Comparison of ENCODE assay signal across 21 mouse cellular contexts in the genomic region with DNA sequence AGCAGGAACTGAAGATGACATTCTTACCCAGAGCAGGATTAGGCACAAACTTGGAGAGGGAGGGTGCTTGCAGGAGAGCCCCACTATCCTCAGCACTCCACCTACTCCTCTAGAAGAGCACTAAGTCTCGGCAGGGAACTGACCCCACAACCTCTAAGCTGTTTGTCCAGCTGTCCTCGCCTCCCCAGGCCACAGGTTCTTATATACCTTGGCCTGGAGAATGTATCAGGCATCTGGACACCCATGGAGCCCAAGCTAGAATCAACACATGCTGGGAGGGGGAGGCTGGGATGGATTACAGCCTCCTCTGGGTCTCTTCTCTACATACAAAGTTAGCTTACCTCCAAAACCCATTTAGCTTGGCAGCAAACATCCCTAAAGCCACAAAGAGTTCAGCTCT. TPM values are rescaled to one million over a fixed set of nuclear protein-coding genes. Genes with fewer than 3 reads are reported as not detected.
"Had no signal": no experiment of that assay in that cellular context is flagged by ENCODE, and none has a peak within 500 bp of the region (broad histone marks: within the 10 kb centered on the region; RNA-seq: fewer than 3 reads in every experiment).

No protein-coding gene starts in this region.

- H3K27me3 ChIP-seq: midbrain, embryonic 12.5 days; neural tube, embryonic 13.5 days had no signal

- H3K4me3 ChIP-seq: left cerebral cortex, adult 2 months; liver, embryonic 13.5 days; midbrain, embryonic 12.5 days; neural tube, embryonic 13.5 days had no signal

- H3K4me1 ChIP-seq: liver, embryonic 13.5 days; midbrain, embryonic 12.5 days; neural tube, embryonic 13.5 days had no signal

- H3K4me2 ChIP-seq: liver, embryonic 13.5 days; midbrain, embryonic 12.5 days; neural tube, embryonic 13.5 days had no signal

- ATAC-seq: midbrain, embryonic 16.5 days had no signal

- H3K9me3 ChIP-seq: liver, embryonic 13.5 days; midbrain, embryonic 12.5 days; neural tube, embryonic 13.5 days had no signal

- H3K36me3 ChIP-seq: liver, embryonic 13.5 days; midbrain, embryonic 12.5 days; neural tube, embryonic 13.5 days had no signal

- DNase-seq: kidney, adult 8-10 months; kidney, postnatal 14 days; kidney, postnatal 4 days; layer of hippocampus, postnatal 36 days; liver, embryonic 13.5 days; lung, adult 2 months; lung, postnatal 14 days; lung, postnatal 4 days; thymus, adult 2 months; thymus, postnatal 14 days; thymus, postnatal 4 days had no signal

- H3K9ac ChIP-seq: liver, embryonic 13.5 days; midbrain, embryonic 12.5 days; neural tube, embryonic 13.5 days had no signal

- H3K27ac ChIP-seq: left cerebral cortex, adult 2 months; liver, embryonic 13.5 days; midbrain, embryonic 12.5 days; neural tube, embryonic 13.5 days had no signal

RNA-seq across cellular contexts. Expression of a gene that starts 3.5 kb away (rescaled TPM):
- polyA plus RNA-seq: limb, embryonic 11.5 days; liver, adult 2 months; liver, embryonic 13.5 days; liver, embryonic 16.5 days; lung, adult 2 months; lung, embryonic 16.5 days; small intestine, adult 2 months; stomach, embryonic 16.5 days had no signal

RNA-seq across cellular contexts. Expression of a gene that starts 23.3 kb away (rescaled TPM):
- polyA plus RNA-seq: limb, embryonic 11.5 days; lung, adult 2 months; small intestine, adult 2 months had no signal

RNA-seq across cellular contexts. Expression of a gene that starts 49.2 kb away (rescaled TPM):
- polyA plus RNA-seq: liver, embryonic 13.5 days; liver, embryonic 16.5 days had no signal
